Mouse (Mus musculus) lung, postnatal 14 days (tissue): ENCODE data around the gene Adam33.
"Not testable (repeated sequence)": the region's sequence is repeated elsewhere in the genome, so short reads cannot be mapped to it uniquely, and the experiment has no call there.

ENCODE experiments used
- DNase-seq: peaks from one replicate; pipeline ENCODE4 v3.0.0; 2021

Adam33 gene

GRCm38 (mm10) chr2:131063404-131063864 is at the start of gene Adam33:
Adam33 (minus strand) TSS chr2:131063814.
- no peak for DNase-seq

DNA sequence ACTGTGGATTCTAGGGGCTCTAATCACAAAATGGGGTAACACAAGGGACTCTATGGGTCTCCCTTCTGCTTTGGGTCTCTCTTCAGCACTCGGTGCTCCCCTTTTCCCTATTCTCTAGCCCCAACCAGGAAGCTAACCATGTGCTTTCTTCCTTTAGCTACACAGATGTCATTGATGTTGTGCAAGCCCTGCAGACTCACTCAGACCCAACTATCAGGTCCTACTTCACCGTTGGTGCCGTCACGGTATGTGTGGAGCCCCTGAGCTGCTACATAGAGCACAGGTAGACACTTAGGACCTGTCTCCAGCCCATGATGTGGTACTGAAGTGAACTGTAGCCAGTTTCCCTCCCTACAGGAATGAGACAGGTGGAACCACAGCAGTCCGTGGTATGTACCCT is 42.4 kb upstream of the Adam33 start:
- DNase-seq, result no peak

- not testable (repeated sequence) for DNase-seq
Observed at GRCm38 (mm10) chr2:131105061-131105460, 41.4 kb upstream of the Adam33 start.

DNA sequence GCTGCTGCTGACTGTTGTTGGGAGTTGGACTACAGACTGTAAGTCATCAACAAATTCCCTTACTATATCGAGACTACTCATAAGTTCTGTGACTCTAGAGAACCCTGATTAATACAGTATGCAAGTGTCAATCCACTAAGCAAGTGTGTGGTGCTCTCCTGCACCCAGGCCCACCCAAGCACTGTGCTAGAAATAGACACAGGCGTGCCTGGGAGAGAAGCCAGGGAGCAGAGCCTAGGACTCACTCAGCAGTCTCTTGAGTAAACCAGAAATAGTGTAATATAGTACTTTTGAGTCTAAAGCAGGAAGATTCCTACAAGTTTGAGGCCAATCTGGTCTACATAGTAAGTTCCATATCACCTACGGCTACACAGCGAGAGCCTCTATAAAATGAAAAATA is 40.4 kb upstream of the Adam33 start:
- DNase-seq, result no peak

GRCm38 (mm10) chr2:131101530-131101929 is 37.9 kb upstream of the Adam33 start:
- DNase-seq, result no peak

DNA sequence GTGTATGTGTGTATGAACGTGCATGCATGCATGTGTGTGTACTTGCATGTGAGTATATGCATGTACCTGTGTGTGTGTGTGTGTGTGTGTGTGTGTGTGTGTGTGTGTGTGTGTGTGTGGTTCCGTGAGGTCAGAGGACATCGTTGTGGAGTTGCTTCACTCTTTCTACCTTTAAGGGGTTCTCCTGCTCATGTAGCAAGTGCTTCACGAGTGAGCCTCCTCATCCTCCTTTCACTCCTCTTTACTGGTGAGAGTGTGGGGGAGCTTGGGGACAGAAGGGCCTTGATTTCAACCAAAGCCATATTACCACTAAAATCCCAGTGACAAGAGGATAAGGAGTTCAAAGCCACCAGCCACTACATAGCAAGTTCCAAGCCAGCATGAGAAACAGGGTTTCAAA is 33.5 kb upstream of the Adam33 start:
- no peak for DNase-seq

- peak; percentile 60 for DNase-seq
Observed at GRCm38 (mm10) chr2:131096101-131096795, 32.6 kb upstream of the Adam33 start.

DNA sequence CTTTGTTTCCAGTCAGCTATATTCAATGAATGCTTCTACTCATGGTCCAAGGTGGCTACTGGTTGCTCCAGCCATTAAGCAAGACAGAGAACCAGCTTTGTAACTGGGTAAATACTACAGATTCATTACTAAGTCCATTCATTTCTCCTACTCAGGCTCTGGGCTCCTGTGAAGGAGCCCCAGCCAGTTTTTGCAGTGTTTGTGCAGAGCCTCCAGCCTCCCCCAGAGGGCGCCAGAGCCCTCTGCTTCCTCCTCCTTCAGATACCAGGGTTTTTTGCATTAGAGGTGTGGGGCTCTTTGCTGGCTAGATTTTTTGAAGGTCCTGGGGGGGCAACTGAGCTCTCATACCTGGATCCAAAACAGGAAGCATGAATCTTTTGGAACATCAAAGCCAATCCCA is 31.2 kb upstream of the Adam33 start:
- peak; percentile 82 for DNase-seq

GRCm38 (mm10) chr2:131093577-131093976 is 30.0 kb upstream of the Adam33 start:
- DNase-seq, result no peak

- peak; percentile 19 for DNase-seq
Observed at GRCm38 (mm10) chr2:131090852-131091251, 27.2 kb upstream of the Adam33 start.

DNA sequence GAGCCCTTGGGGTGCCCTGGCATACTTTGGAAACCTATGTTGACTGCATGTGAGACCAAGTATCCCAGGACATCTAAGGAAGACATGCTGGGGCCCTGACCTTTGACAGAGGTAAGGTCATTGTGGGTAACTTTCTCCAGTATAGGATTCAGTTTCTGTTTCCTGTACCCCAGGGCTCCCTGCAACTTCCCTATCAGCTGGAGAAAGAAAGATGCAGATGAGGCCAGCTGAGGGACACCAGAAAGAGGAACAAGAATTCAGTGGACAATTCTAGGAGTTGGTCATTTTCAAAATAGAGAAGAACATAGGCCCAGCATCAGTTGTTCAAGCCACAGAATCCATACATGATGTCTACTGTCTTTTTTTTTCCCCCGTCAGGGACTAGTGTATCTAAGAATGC is 26.0 kb upstream of the Adam33 start:
- DNase-seq, result no peak

DNA sequence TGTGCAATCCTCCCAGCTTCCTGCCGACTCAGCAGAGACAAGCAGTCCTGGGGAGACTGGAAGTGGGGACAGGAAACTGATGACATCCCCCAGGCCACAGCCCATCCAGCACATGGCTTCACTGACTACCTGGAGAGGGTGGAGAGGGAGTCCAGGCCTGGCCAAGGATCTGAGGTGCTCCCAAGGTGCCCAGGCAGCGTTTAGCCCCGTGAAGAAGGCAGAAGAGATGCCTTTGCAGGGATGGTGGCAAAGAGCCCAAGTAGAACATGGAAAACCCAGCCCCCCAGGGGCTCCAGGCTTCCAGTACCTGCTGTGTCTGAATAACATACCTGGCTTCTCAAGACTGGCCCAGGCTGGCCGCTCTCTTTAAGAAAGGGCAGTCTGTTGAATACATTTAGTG is 25.0 kb upstream of the Adam33 start:
- no peak for DNase-seq

- no peak for DNase-seq
Observed at GRCm38 (mm10) chr2:131086667-131087390, 23.2 kb upstream of the Adam33 start, which contains the start of gene Siglec1. Siglec1 (minus strand) TSS chr2:131086765.

- no peak for DNase-seq
Observed at GRCm38 (mm10) chr2:131084206-131084605, 20.6 kb upstream of the Adam33 start.

- DNase-seq, result no peak
Observed at GRCm38 (mm10) chr2:131080507-131080906, 16.9 kb upstream of the Adam33 start.

DNA sequence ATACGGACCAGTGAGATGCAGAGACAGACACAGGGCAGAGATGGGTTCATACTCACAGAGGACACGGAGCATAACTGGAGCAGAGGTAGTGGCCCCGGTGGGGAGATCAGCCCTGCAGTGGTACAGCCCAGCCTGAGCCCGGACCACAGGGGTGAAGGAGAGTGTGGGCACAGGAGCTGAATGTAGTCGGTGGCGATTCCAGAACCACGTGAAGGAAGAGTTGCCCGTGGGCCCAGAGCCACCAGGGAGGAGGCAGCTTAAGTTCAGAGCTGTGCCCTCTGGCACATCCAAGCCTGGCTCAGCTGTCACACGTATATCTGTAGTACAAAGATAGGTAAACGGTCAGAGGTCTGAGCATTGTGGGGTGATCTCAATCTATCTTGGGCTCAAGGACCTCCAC is 8.9 kb upstream of the Adam33 start:
- no peak for DNase-seq

DNA sequence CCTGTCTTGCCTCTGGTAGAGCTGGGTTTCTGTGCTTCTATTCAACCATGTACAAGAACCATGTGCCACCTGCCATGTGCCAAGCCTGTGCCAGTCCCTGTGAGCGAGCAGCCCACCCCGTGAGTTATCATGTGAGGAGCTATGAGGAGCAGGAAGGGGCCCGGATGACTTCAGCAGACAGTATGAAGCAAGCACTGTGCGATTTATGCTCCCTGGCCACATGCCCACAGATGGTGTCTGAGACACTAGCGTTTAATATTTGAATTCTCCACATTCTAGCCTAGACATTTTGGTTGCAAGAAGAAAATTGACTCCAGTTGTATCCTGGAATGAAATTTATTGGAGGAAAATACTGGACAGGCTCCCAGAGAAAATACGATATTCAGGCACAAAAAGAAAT is 3.9 kb upstream of the Adam33 start:
- DNase-seq, result peak; percentile 43

DNA sequence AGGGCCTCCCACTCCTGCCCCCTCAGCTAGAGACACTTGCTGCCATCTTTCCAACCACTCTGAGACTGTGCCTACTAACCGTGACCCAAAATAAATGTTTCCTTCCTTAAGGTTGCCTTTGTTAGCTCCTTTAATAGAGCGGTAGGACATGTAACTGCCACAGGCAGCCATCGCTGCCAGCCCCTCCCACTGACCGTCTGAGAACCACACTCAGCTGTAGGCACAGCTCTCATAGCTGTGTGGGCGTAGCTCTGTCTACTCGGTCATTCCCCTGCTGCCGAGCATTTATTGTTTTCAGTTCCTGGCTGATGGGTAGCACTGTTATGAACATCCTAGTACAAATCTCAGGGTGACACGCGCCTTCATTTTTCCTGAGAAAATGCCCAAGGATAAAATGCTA is 2.7 kb upstream of the Adam33 start:
- DNase-seq, result no peak

DNA sequence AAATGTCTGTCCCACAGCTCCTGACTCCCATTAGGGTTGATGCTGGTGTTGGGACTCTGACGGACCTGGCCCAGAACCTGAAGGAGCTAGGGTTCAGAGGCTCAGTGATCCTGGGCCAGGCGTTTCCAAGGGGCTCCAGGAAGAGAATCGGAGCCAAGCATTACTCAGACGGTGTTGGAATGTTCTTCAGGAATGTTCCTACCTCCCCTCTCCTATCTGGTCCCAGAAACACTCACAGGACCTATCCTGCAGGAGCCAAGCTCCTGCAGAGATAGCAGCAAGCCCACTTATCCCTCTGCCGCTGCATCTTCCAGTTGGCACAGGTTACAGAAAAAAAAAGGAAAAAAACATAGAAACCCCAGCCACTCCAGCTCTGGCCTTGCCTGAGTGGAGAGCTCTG is 2.0 kb downstream of the Adam33 start:
- DNase-seq, result no peak

DNA sequence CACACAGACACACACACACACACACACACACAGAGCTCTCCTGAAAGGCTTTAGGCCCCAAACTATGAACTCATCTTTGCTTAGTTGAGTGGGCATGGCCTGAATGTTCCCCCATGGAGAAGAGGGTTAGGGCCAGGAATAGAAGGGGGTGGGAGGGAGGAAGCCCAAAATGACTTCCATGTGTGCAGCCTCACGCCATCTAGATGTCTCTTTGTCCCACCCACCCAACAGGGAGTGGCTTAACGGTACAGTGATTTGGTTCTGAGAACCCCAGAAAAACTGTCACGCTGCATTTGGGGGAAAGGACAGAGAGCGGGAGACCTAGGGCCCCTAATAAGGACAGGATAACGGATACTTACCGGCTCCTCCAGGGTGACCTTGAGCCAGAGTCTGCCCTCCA is 2.8 kb downstream of the Adam33 start:
- DNase-seq, result no peak

DNA sequence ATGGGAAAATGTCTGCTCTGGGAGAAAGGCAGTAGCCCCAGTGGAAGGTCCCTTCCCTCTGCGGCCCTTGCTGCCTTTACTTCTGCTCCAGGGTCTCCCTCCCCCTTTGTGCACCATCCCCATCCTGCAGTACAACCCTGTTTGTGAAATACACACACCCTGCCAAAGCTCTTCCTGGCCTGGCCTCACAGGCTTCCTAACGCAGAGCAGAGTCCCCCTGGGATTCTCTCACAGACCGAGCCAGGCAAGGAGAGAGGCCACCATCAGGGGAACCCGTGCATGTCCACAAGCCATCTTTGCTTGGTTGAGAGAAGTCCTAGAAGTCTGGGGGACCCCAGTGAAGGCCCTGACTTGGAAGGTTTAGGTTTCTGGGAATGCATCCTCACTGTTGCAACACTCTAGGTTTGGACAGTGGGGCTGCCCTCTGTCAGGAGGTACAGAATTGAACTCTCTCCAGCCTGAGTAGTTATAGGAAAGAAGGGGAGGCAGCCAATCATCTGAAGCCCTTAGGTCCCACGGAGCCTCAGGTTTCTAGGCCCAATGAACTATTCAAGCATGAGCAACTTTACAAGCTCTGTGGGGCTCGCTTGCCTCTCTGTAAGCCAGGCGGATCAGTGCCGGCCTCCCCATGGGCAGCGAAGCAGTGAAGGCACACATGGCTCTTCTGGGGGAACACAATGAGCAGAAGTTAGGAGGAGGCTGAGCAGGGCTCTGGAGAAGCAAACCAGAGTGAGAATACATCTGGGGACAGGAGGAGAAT is 3.7 kb downstream of the Adam33 start:
- DNase-seq, result no peak

- peak; percentile 78 for DNase-seq
Observed at GRCm38 (mm10) chr2:131059377-131059776, 4.2 kb downstream of the Adam33 start.

DNA sequence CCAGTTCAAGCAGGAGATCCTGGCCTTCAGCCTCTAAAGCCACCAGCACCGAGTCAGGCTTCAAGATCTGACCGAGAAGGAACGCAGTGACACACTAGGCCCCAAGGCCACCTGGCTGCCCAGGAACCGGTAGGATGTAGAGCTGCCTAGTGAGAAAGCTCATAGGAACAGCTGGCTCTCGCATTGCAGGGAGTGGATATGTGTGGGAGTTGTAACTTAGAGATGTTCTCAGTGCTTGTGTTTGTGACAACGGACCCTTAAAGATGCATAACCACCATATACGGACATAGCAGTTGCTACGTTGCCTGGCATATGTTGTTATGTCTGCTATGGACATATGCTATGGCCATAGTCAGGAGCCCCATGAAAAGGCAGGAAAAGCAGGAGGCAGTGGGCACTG is 4.9 kb downstream of the Adam33 start:
- no peak for DNase-seq

GRCm38 (mm10) chr2:131056191-131056590 is 7.4 kb downstream of the Adam33 start:
- DNase-seq, result no peak
